Mouse (Mus musculus): ENCODE data around the gene AY358078. TPM values are rescaled to one million over a fixed set of nuclear protein-coding genes. Genes with fewer than 3 reads are reported as not detected.

Gene AY358078
- not detected in 2 replicates for polyA plus RNA-seq (2015; fragmentation: Nextera tagmentation; extraction: Ambion mirVana)

GRCm38 (mm10) chr14:51799746-51800145 lies at the start of gene AY358078:
Gene AY358078, plus strand, starts transcription at chr14:51800046.

DNA sequence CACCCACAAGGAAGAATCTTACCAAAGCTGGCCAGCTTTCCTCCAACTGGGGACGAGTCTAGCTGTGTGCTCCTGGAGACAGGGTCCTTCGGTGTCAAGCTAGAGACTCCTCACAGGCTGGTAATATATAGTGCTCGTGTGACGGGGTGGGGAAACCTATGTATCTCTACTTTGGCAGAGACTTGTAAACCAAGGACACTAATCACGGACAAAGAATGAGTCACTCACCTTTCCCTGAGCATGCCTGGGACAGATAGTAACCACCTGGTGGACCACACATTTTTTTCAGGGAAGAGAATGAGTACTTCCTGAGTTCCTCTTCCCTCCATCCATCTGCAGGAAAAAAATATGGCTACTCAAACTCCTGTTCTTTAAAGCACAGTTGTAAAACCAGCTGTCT lies 26.4 kb upstream of the AY358078 start, which contains the start of gene Ang4:
TSS of gene Ang4 (minus strand) at position 101 of the 400 bp plus-strand sequence.

DNA sequence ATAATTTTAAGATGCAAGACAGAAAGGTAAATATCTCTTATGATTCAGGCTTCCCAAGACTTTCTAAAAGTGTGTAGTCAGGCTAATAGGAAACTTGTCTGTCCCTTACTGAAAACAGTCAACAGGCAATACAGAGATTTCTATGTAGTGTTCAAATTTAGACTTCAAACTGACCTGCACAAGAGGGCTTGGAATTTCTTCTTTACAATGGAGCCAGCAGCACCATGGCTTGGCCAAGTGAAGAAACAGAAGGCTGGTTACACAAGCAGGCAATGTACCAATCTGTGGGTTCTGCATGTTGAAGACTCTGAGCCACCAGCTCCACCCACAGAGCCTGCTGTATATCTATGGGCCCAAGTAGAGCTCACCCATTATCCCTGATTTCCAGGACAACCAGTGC lies 53.6 kb downstream of the AY358078 start, which contains the start of gene Ear6:
TSS of gene Ear6 (plus strand) at position 301 of the 400 bp plus-strand sequence.

Other genes starting within 250 kb of the AY358078 start
- gene Gm5622, start 247.3 kb upstream of the AY358078 start, polyA plus RNA-seq (2015; fragmentation: Nextera tagmentation; extraction: Ambion mirVana), result not detected in 2 replicates
- not detected in 2 replicates for gene Gm17175, start 226.0 kb upstream of the AY358078 start, polyA plus RNA-seq (2015; fragmentation: Nextera tagmentation; extraction: Ambion mirVana)
- not detected in 2 replicates for gene Gm17174, start 207.9 kb upstream of the AY358078 start, polyA plus RNA-seq (2015; fragmentation: Nextera tagmentation; extraction: Ambion mirVana)
- gene Gm17078, start 188.7 kb upstream of the AY358078 start, polyA plus RNA-seq (2015; fragmentation: Nextera tagmentation; extraction: Ambion mirVana), result not detected in 2 replicates
- gene Gm4181, start 164.4 kb upstream of the AY358078 start, polyA plus RNA-seq (2015; fragmentation: Nextera tagmentation; extraction: Ambion mirVana), result not detected in 2 replicates
- not detected in 2 replicates for gene Gm17079, start 104.6 kb upstream of the AY358078 start, polyA plus RNA-seq (2015; fragmentation: Nextera tagmentation; extraction: Ambion mirVana)
- gene Gm5800, start 82.9 kb upstream of the AY358078 start, polyA plus RNA-seq (2015; fragmentation: Nextera tagmentation; extraction: Ambion mirVana), result not detected in 2 replicates
- gene Ang4, start 26.5 kb upstream of the AY358078 start, polyA plus RNA-seq (2015; fragmentation: Nextera tagmentation; extraction: Ambion mirVana), result not detected in 2 replicates
- 0.16 and 0.51 TPM in 2 replicates for gene Ear6, start 53.7 kb downstream of the AY358078 start, polyA plus RNA-seq (2015; fragmentation: Nextera tagmentation; extraction: Ambion mirVana)
- 13.1 and 19.9 TPM in 2 replicates for gene Mettl17, start 84.8 kb downstream of the AY358078 start, polyA plus RNA-seq (2015; fragmentation: Nextera tagmentation; extraction: Ambion mirVana)
- 0.06 and 0.12 TPM in 2 replicates for gene Slc39a2, start 92.8 kb downstream of the AY358078 start, polyA plus RNA-seq (2015; fragmentation: Nextera tagmentation; extraction: Ambion mirVana)
- 13.6 and 17.2 TPM in 2 replicates for gene Ndrg2, start 114.1 kb downstream of the AY358078 start, polyA plus RNA-seq (2015; fragmentation: Nextera tagmentation; extraction: Ambion mirVana)
- not detected in 2 replicates for gene Tppp2, start 118.4 kb downstream of the AY358078 start, polyA plus RNA-seq (2015; fragmentation: Nextera tagmentation; extraction: Ambion mirVana)
- gene Rnase13, start 122.7 kb downstream of the AY358078 start, polyA plus RNA-seq (2015; fragmentation: Nextera tagmentation; extraction: Ambion mirVana), result not detected in 2 replicates
- 23.0 and 28.9 TPM in 2 replicates for gene Arhgef40, start 184.7 kb downstream of the AY358078 start, polyA plus RNA-seq (2015; fragmentation: Nextera tagmentation; extraction: Ambion mirVana)
- gene Tmem253, start 215.6 kb downstream of the AY358078 start, polyA plus RNA-seq (2015; fragmentation: Nextera tagmentation; extraction: Ambion mirVana), result 0.63 and 0.85 TPM in 2 replicates
- gene Zfp219, start 220.7 kb downstream of the AY358078 start, polyA plus RNA-seq (2015; fragmentation: Nextera tagmentation; extraction: Ambion mirVana), result 12.1 and 12.5 TPM in 2 replicates
- gene Olfr221, start 242.4 kb downstream of the AY358078 start, polyA plus RNA-seq (2015; fragmentation: Nextera tagmentation; extraction: Ambion mirVana), result not detected in 2 replicates

Data from spleen, postnatal 0 days (tissue).